In genomic region chr5:96308086-96308485, GRCm38 (mm10) we compare ENCODE assay signal across 29 mouse cellular contexts.
DNase-seq lines count a peak whose midpoint lies in the region; ATAC-seq lines count a peak whose summit lies in the region.
"Had no signal": no experiment of that assay in that cellular context is flagged by ENCODE, and none has a peak within 500 bp of the region (broad histone marks: within the 10 kb centered on the region; RNA-seq: fewer than 3 reads in every experiment).

No protein-coding gene starts in this region.

- H3K36me3 ChIP-seq in heart, embryonic 10.5 days: no peaks in the 10 kb centered on the region
- H3K36me3 ChIP-seq in midbrain, embryonic 11.5 days (ENCODE audit: control insufficient read depth, insufficient read depth, low read length): no peaks in the 10 kb centered on the region
- no peaks in the 10 kb centered on the region for H3K36me3 ChIP-seq in midbrain, embryonic 10.5 days
- H3K36me3 ChIP-seq in midbrain, embryonic 15.5 days (replicated peaks): no peaks in the 10 kb centered on the region
- H3K36me3 ChIP-seq: forebrain, embryonic 12.5 days; G1E; limb, embryonic 13.5 days; lung, embryonic 15.5 days; neural tube, embryonic 13.5 days had no signal

- no peak overlapping the region for H3K9ac ChIP-seq in midbrain, embryonic 11.5 days (ENCODE audit: low read length)
- no peak overlapping the region for H3K9ac ChIP-seq in midbrain, embryonic 15.5 days
- H3K9ac ChIP-seq: forebrain, embryonic 12.5 days; limb, embryonic 13.5 days; lung, embryonic 15.5 days; neural tube, embryonic 13.5 days had no signal

- no peak overlapping the region for H3K4me3 ChIP-seq in heart, embryonic 10.5 days
- H3K4me3 ChIP-seq in midbrain, embryonic 11.5 days (ENCODE audit: low read depth, low read length): no peak overlapping the region
- H3K4me3 ChIP-seq in midbrain, embryonic 10.5 days: no peak overlapping the region
- H3K4me3 ChIP-seq in midbrain, embryonic 15.5 days: no peak overlapping the region
- H3K4me3 ChIP-seq: erythroblast, embryonic 14.5 days; forebrain, embryonic 12.5 days; layer of hippocampus, adult 2 months; left cerebral cortex, adult 2 months; limb, embryonic 13.5 days; lung, embryonic 15.5 days; neural tube, embryonic 13.5 days had no signal

- no peak for ATAC-seq in midbrain, embryonic 11.5 days (ENCODE audit: low FRiP score)
- ATAC-seq in midbrain, embryonic 15.5 days (replicated peaks): no peak; the same call in 1 of the 2 replicates
- ATAC-seq: intestine, postnatal 0 days had no signal

- H3K27me3 ChIP-seq in heart, embryonic 10.5 days (ENCODE audit: insufficient read depth, poor library complexity, severe bottlenecking): no peaks in the 10 kb centered on the region
- H3K27me3 ChIP-seq in midbrain, embryonic 11.5 days (ENCODE audit: control insufficient read depth, insufficient read depth, low read length): no peaks in the 10 kb centered on the region
- H3K27me3 ChIP-seq in midbrain, embryonic 10.5 days (ENCODE audit: low read depth, poor library complexity, severe bottlenecking): no peaks in the 10 kb centered on the region
- H3K27me3 ChIP-seq in midbrain, embryonic 15.5 days (replicated peaks): no peaks in the 10 kb centered on the region
- H3K27me3 ChIP-seq: CH12.LX; forebrain, embryonic 12.5 days; limb, embryonic 13.5 days; lung, embryonic 15.5 days; neural tube, embryonic 13.5 days had no signal

- H3K4me1 ChIP-seq in heart, embryonic 10.5 days: no peaks in the 10 kb centered on the region
- H3K4me1 ChIP-seq in midbrain, embryonic 11.5 days (ENCODE audit: control insufficient read depth, insufficient read depth, low read length): peaks cover 3% of the 10 kb centered on the region; the same call in 1 of the 2 replicates
- H3K4me1 ChIP-seq in midbrain, embryonic 10.5 days: peaks cover 11% of the 10 kb centered on the region
- 0 out of 2 replicates have a peak, but pooled peaks cover 7% of the 10 kb centered on the region for H3K4me1 ChIP-seq in midbrain, embryonic 15.5 days
- H3K4me1 ChIP-seq: lung, embryonic 15.5 days had no signal

- DNase-seq in cerebellum, postnatal 14 days: peak; percentile 5 to 9
- DNase-seq in cerebellum, postnatal 25 days: no peak
- DNase-seq in heart, embryonic 10.5 days (ENCODE audit: low spot score): peak; percentile 70
- DNase-seq in heart, adult 9 months (ENCODE audit: low spot score in 2 of 2): no peak
- peak; percentile 49 for DNase-seq in midbrain, embryonic 11.5 days (ENCODE audit: low spot score, missing footprints)
- no peak for DNase-seq in midbrain, embryonic 10.5 days (ENCODE audit: low spot score)
- DNase-seq in spleen, adult 12 weeks (ENCODE audit: low spot score): no peak
- DNase-seq: adrenal gland, postnatal 10 days; cerebellum, adult 11-12 months; cerebellum, adult 9-11 months; heart, postnatal 4 days; kidney, adult 9 months; kidney, postnatal 14 days; lung, postnatal 36 days; right cerebral cortex, postnatal 4 days; thymus, postnatal 14 days had no signal

- H3K9me3 ChIP-seq in heart, embryonic 10.5 days: no peaks in the 10 kb centered on the region
- H3K9me3 ChIP-seq in midbrain, embryonic 11.5 days (ENCODE audit: control insufficient read depth, low read length): no peaks in the 10 kb centered on the region
- no peaks in the 10 kb centered on the region for H3K9me3 ChIP-seq in midbrain, embryonic 10.5 days (replicated peaks)
- no peaks in the 10 kb centered on the region for H3K9me3 ChIP-seq in midbrain, embryonic 15.5 days
- H3K9me3 ChIP-seq: forebrain, embryonic 12.5 days; G1E; limb, embryonic 13.5 days; lung, embryonic 15.5 days; neural tube, embryonic 13.5 days had no signal

- H3K27ac ChIP-seq in heart, embryonic 10.5 days: no peak overlapping the region
- no peak overlapping the region for H3K27ac ChIP-seq in midbrain, embryonic 11.5 days (ENCODE audit: low read depth, low read length)
- no peak overlapping the region for H3K27ac ChIP-seq in midbrain, embryonic 10.5 days (replicated peaks)
- H3K27ac ChIP-seq in midbrain, embryonic 15.5 days: 0 out of 2 replicates have a peak overlapping the region, but pooled peaks have one; percentile 8
- H3K27ac ChIP-seq: forebrain, embryonic 12.5 days; layer of hippocampus, adult 2 months; left cerebral cortex, adult 2 months; limb, embryonic 13.5 days; lung, embryonic 15.5 days; neural tube, embryonic 13.5 days had no signal

- 72% methylated on average over 13 of the region's 13 CpGs for WGBS in heart, embryonic 10.5 days
- 85% methylated on average over 13 of the region's 13 CpGs for WGBS in midbrain, embryonic 11.5 days
- WGBS in midbrain, embryonic 10.5 days: 92% methylated on average over 13 of the region's 13 CpGs
- WGBS in midbrain, embryonic 15.5 days: 72% methylated on average over 13 of the region's 13 CpGs

- H3K4me2 ChIP-seq in midbrain, embryonic 11.5 days: no peak overlapping the region
- 0 out of 2 replicates have a peak overlapping the region, but pooled peaks have one; percentile 3 for H3K4me2 ChIP-seq in midbrain, embryonic 15.5 days
- H3K4me2 ChIP-seq: forebrain, embryonic 12.5 days; heart, embryonic 11.5 days; limb, embryonic 13.5 days; liver, embryonic 11.5 days; lung, embryonic 15.5 days; neural tube, embryonic 13.5 days had no signal

Comparison
In these comparisons a context has a peak if more than half of its experiments do, and no peak if none do; other contexts are left out.
1. DNase-seq: peak in cerebellum, postnatal 14 days (2 of 2), heart, embryonic 10.5 days (single experiment) and midbrain, embryonic 11.5 days (single experiment); none in cerebellum, postnatal 25 days (0 of 2), heart, adult 9 months (0 of 2), midbrain, embryonic 10.5 days (single experiment) and spleen, adult 12 weeks (single experiment).